Mouse (Mus musculus) CD4-positive, CD25-positive, alpha-beta regulatory T cell, adult 4 months (primary cell): ENCODE results near the gene Palmd. TPM values are rescaled to one million over a fixed set of nuclear protein-coding genes. Genes with fewer than 3 reads are reported as not detected.

Experiments used
- ATAC-seq: one replicate; pipeline ENCODE4 v1.8.0; 2017
- polyA plus RNA-seq, 2 experiments: library from polyadenylated mRNA; unstranded; fragments of 100-300 nt; shearing (Covaris generic); gene quantifications; one replicate each; pipeline ENCODE4 v1.2.1; 2017

Palmd gene
- polyA plus RNA-seq, 2 experiments from 2014 or later: 0.12 TPM; not detected in 1

GRCm38 (mm10) chr3:116891436-116892205 is 77.2 kb downstream of the Palmd start:
- no peak for ATAC-seq

GRCm38 (mm10) chr3:116890576-116890975 is 78.2 kb downstream of the Palmd start:
- no peak for ATAC-seq

GRCm38 (mm10) chr3:116889358-116889757 is 79.4 kb downstream of the Palmd start:
- no peak for ATAC-seq

GRCm38 (mm10) chr3:116884941-116885340 is 83.8 kb downstream of the Palmd start:
- no peak for ATAC-seq

- ATAC-seq: no peak
These were observed 86.4 kb downstream of the Palmd start for GRCm38 (mm10) chr3:116882221-116882960.

DNA sequence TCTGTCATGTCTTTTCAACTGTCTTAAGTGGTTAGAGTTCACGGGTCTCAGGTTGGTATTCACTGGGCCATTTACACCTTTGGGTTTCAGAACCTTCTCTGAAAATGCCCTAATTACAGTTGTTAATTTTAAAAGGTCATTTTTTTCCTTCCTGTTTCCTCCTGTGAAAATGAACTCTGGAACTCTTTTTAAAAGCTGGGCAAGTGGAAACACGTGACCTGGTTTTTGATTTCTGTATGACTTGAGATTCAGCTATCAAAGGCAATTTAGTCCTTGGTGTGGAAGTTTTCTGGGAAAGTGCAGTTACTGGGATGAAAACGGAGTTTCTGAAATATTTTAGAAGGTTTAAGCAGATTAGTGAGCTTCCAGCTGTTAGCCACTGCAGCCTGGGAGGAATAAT is 98.4 kb downstream of the Palmd start:
- ATAC-seq: no peak

Other genes with a start within 250 kb of the Palmd start
- gene Agl, start 160.8 kb downstream of the Palmd start, polyA plus RNA-seq: 1 to 10 TPM; 2.5 to 3.5 TPM
- 10 to 100 TPM; 39.8 to 46.7 TPM for gene Frrs1, start 109.5 kb downstream of the Palmd start, polyA plus RNA-seq
- not detected for gene 4930455H04Rik, start 720 bp downstream of the Palmd start, polyA plus RNA-seq